Mouse (Mus musculus): ENCODE measurements around the gene Ajuba. TPM values are rescaled to one million over a fixed set of nuclear protein-coding genes. Genes with fewer than 3 reads are reported as not detected.

Ajuba gene
- polyA plus RNA-seq, 1 experiment from 2014 or later, result 18.9 TPM

GRCm38 (mm10) chr14:54569451-54570392, 7.6 kb downstream of the Ajuba start:
- H3K9ac ChIP-seq (ENCODE audit: low read length), result no peak overlapping the region
- no peaks in the 10 kb centered on the region for H3K27me3 ChIP-seq (ENCODE audit: control insufficient read depth, insufficient read depth, low read length)
- no peaks in the 10 kb centered on the region for H3K9me3 ChIP-seq (ENCODE audit: control insufficient read depth, low read length)
- no peak overlapping the region for H3K4me2 ChIP-seq (replicated peaks; ENCODE audit: low read depth)
- H3K4me1 ChIP-seq (replicated peaks; ENCODE audit: control insufficient read depth, insufficient read depth), result peaks cover 6% of the 10 kb centered on the region; the same call in 1 of the 2 replicates
- no peak overlapping the region for H3K4me3 ChIP-seq (ENCODE audit: low read depth, low read length)
- H3K36me3 ChIP-seq (ENCODE audit: control insufficient read depth, insufficient read depth, low read length), result peaks cover 8% of the 10 kb centered on the region; the same call in 1 of the 2 replicates
- TF ChIP-seq EP300 (optimal IDR thresholded peaks at IDR 0.05) (no peak), CTCF (IDR thresholded peaks at IDR 0.05; ENCODE audit: low read depth) (no peak)
- whole genome bisulfite sequencing, result 62% methylated on average over 17 of the region's 17 CpGs
- H3K27ac ChIP-seq (replicated peaks), result 0 out of 2 replicates have a peak overlapping the region, but pooled peaks have one; percentile 14
- DNase-seq (ENCODE audit: low spot score), result no peak
- no peak for ATAC-seq (ENCODE audit: low FRiP score, low TSS enrichment)

GRCm38 (mm10) chr14:54568694-54569414, 8.5 kb downstream of the Ajuba start:
- H3K4me2 ChIP-seq (replicated peaks; ENCODE audit: low read depth), result no peak overlapping the region
- ATAC-seq (ENCODE audit: low FRiP score, low TSS enrichment) (no peak), DNase-seq (ENCODE audit: low spot score) (peak; percentile 76)
- WGBS, result 72% methylated on average over 15 of the region's 15 CpGs
- TF ChIP-seq CTCF (IDR thresholded peaks at IDR 0.05; ENCODE audit: low read depth) (peak; percentile 87), EP300 (optimal IDR thresholded peaks at IDR 0.05) (no peak)
- no peaks in the 10 kb centered on the region for H3K27me3 ChIP-seq (ENCODE audit: control insufficient read depth, insufficient read depth, low read length)
- H3K4me1 ChIP-seq (replicated peaks; ENCODE audit: control insufficient read depth, insufficient read depth), result peaks cover 6% of the 10 kb centered on the region; the same call in 1 of the 2 replicates
- H3K9ac ChIP-seq (ENCODE audit: low read length), result no peak overlapping the region
- 0 out of 2 replicates have a peak overlapping the region, but pooled peaks have one; percentile 14 for H3K27ac ChIP-seq (replicated peaks)
- no peak overlapping the region for H3K4me3 ChIP-seq (ENCODE audit: low read depth, low read length)
- H3K9me3 ChIP-seq (ENCODE audit: control insufficient read depth, low read length), result no peaks in the 10 kb centered on the region
- H3K36me3 ChIP-seq (ENCODE audit: control insufficient read depth, insufficient read depth, low read length), result peaks cover 8% of the 10 kb centered on the region; the same call in 1 of the 2 replicates

DNA sequence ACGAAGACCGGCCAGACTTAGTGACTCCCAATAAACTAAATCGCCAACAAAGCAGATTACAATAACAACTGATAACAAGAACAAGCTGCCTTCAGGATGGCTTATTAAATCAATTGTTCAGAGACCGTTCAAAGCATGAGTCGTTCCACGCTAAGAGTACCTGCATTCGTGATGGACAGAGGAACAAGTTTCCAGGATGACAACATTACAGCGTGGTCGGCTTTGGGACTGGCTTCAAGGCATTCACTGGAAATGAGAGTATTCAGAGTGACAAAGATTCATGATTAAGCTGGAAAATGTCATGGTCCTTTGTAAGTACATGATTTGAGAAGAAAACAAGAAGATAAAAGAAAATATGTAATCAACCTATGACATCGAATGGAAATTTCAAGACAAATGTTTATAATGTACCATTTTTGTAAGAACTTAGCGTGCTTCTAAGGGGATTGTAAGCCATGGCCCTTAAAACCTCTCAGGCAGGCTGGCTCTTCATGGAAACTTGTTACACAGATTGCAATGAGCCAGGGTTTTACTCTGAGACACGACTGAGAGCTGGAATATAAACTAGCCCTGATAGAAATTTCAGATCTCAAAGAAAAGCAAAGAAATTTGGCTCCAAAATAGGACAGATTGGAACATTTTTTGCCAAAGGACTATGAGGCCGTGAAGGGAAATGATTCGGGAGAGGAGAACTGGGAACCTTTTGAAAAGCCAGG, 16.7 kb downstream of the Ajuba start:
- H3K4me2 ChIP-seq (replicated peaks; ENCODE audit: low read depth), result no peak overlapping the region
- H3K36me3 ChIP-seq (ENCODE audit: control insufficient read depth, insufficient read depth, low read length), result no peaks in the 10 kb centered on the region
- no peak overlapping the region for H3K4me3 ChIP-seq (ENCODE audit: low read depth, low read length)
- WGBS, result 73% methylated on average over 14 of the region's 14 CpGs
- no peaks in the 10 kb centered on the region for H3K27me3 ChIP-seq (ENCODE audit: control insufficient read depth, insufficient read depth, low read length)
- TF ChIP-seq CTCF (IDR thresholded peaks at IDR 0.05; ENCODE audit: low read depth) (no peak), EP300 (optimal IDR thresholded peaks at IDR 0.05) (no peak)
- DNase-seq (ENCODE audit: low spot score) (no peak), ATAC-seq (ENCODE audit: low FRiP score, low TSS enrichment) (no peak)
- no peaks in the 10 kb centered on the region for H3K4me1 ChIP-seq (replicated peaks; ENCODE audit: control insufficient read depth, insufficient read depth)
- no peak overlapping the region for H3K27ac ChIP-seq (replicated peaks)
- no peaks in the 10 kb centered on the region for H3K9me3 ChIP-seq (ENCODE audit: control insufficient read depth, low read length)
- H3K9ac ChIP-seq (ENCODE audit: low read length), result no peak overlapping the region

- no peak for TF ChIP-seq EP300 (optimal IDR thresholded peaks at IDR 0.05)
- TF ChIP-seq CTCF (IDR thresholded peaks at IDR 0.05; ENCODE audit: low read depth), result no peak
- DNase-seq (ENCODE audit: low spot score) (no peak), ATAC-seq (ENCODE audit: low FRiP score, low TSS enrichment) (no peak)
- no peaks in the 10 kb centered on the region for H3K9me3 ChIP-seq (ENCODE audit: control insufficient read depth, low read length)
- no peak overlapping the region for H3K4me3 ChIP-seq (ENCODE audit: low read depth, low read length)
- H3K4me1 ChIP-seq (replicated peaks; ENCODE audit: control insufficient read depth, insufficient read depth), result no peaks in the 10 kb centered on the region
- no peak overlapping the region; the same call in 1 of the 2 replicates for H3K9ac ChIP-seq (ENCODE audit: low read length)
- H3K4me2 ChIP-seq (replicated peaks; ENCODE audit: low read depth), result no peak overlapping the region
- WGBS, result 62% methylated on average over 8 of the region's 8 CpGs
- no peaks in the 10 kb centered on the region for H3K27me3 ChIP-seq (ENCODE audit: control insufficient read depth, insufficient read depth, low read length)
- H3K27ac ChIP-seq (replicated peaks), result no peak overlapping the region
- H3K36me3 ChIP-seq (ENCODE audit: control insufficient read depth, insufficient read depth, low read length), result no peaks in the 10 kb centered on the region
Measured at GRCm38 (mm10) chr14:54557330-54557729, 20.0 kb downstream of the Ajuba start.

GRCm38 (mm10) chr14:54553975-54554769, 23.2 kb downstream of the Ajuba start, which contains the start of gene Haus4:
TSS of gene Haus4 (minus strand) at chr14:54554616.
- H3K9me3 ChIP-seq (ENCODE audit: control insufficient read depth, low read length), result no peaks in the 10 kb centered on the region
- H3K4me1 ChIP-seq (replicated peaks; ENCODE audit: control insufficient read depth, insufficient read depth), result no peaks in the 10 kb centered on the region
- WGBS, result under 1% methylated on average over 76 of the region's 76 CpGs
- H3K9ac ChIP-seq (ENCODE audit: low read length), result peak within 1 kb of the TSS; percentile 78
- H3K4me3 ChIP-seq (ENCODE audit: low read depth, low read length), result peak within 1 kb of the TSS; percentile 61
- H3K27me3 ChIP-seq (ENCODE audit: control insufficient read depth, insufficient read depth, low read length), result no peaks in the 10 kb centered on the region
- peak within 1 kb of the TSS; percentile 92 for H3K4me2 ChIP-seq (replicated peaks; ENCODE audit: low read depth)
- DNase-seq (ENCODE audit: low spot score), result peak; percentile 92
- H3K36me3 ChIP-seq (ENCODE audit: control insufficient read depth, insufficient read depth, low read length), result no peaks in the 10 kb centered on the region
- H3K27ac ChIP-seq (replicated peaks), result peak within 1 kb of the TSS; percentile 91
- TF ChIP-seq CTCF (IDR thresholded peaks at IDR 0.05; ENCODE audit: low read depth) (peak; percentile 78), EP300 (optimal IDR thresholded peaks at IDR 0.05) (no peak)
- peak; percentile 97 for ATAC-seq (ENCODE audit: low FRiP score, low TSS enrichment)

All from stomach, postnatal 0 days (tissue).